Mouse (Mus musculus) kidney, adult 8-10 months (tissue): ENCODE measurements at regions not wholly inside any gene's neighbourhood (a gene's known extent, or its start where the extent isn't known, plus 50 kb on each side); places are given as distances from the start of the nearest gene placed in this dataset.
"Not testable (repeated sequence)": the region's sequence is repeated elsewhere in the genome, so short reads cannot be mapped to it uniquely, and the experiment has no call there.

Experiments
- DNase-seq, 2 experiments: peaks; one replicate each; pipeline ENCODE4 v3.0.0; 2022

DNA sequence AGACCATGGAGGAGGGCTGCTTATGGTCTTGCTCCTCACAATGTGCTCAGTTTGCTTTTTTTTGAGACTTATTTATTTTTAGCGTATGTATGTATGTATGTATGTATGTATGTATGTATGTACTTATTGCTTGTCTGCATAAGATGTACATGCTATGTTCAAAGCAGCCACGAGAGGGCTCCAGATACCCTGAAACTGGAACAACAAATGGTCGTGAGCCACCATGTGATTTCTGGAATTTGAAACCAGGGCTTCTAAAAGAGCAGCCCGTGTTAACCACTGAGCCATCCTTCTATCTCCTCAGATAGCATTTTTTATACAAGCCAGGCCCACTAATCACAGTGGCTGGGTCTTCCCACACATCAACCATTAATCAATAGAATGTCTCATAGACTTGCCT, 611.2 kb downstream of the 5730507C01Rik start:
- DNase-seq, result no peak

DNA sequence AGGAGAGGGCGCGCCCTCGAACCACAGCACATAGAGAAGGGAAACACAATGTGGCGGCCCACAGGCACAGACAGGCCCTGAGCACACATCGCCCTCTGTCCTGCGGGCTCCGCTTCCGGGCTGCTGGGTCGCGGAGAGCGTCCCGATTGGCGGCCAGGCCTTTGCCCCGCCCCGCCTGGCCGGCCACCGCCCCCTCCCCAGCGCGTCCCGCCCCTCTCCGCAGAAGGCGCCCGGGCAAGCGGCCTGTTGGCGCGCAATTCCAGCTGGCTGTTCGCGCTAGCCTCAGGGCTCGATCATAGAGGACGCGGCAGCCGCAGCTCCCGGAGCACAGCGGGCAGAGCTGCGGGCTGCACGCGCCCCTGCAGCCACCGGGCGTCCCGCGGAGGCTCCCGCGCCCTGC, 661.3 kb downstream of the 5730507C01Rik start:
- DNase-seq, result no peak

DNA sequence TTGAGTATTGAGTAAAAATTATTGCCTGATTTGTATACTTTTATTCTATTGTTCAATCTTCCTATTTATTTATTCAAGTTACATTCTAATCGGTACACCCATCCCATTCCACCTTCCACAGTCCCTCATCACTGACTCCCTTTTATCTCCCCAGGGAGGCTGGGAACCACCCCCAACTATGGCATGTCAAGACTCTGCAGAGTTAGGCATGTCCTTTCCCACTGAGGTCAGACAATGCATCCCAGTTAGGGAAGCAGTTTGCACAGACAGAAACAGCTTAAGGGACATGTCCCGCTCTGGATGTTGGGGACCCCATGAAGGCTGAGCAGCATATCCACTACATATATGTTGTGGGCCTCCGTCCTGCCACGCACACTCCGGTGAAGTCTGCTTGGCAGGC, 678.1 kb downstream of the 5730507C01Rik start:
- DNase-seq, result no peak

DNA sequence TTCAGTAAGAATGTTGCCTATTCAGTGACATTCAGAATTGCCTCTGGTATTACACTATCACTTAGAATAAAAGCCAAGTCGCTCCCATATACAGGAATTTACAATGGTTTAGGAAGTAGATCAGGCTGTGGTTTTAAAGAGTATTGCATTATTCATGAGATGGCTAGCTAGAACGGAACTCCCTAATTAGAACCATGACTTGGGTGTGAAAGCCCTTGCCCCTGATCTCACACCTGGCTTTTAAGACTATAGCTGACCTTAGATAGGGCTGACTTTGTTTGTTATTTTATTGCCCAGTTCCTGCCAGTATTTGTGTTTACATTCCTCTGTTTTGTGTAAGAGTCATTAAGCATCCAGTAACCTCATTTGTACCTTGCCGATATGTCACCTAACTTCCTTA, 678.7 kb downstream of the 5730507C01Rik start:
- DNase-seq, result not testable (repeated sequence)

DNA sequence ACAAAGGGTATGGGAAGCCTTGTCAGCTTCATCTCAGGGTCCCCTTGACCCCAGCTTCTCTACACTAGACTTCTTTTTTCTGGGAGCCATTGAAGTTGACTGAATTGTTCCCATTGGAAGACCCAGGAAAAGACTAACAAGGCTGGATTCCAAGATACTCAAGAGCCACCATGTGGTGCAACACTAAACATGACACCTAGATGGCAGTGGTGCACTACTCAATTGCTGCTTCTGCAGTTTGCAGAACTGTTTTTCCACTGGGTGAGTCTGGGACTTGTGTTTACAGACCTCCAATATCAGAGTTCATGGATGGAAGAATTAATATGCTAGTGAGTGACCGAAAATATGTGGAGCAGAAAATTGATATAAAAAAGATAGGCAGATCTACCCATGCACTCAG, 709.7 kb downstream of the 5730507C01Rik start:
- DNase-seq, result peak in 1 of 2 experiments; percentile 14

DNA sequence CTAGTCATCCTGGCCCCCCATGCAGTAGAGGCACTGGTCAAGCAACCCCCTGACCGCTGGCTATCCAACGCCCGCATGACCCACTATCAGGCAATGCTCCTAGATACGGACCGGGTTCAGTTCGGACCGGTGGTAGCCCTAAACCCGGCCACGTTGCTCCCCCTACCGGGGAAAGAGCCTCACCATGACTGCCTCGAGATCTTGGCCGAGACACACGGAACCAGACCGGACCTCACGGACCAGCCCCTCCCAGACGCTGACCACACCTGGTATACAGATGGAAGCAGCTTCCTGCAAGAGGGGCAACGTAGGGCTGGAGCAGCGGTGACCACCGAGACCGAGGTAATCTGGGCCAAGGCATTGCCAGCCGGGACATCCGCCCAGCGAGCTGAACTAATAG, 707.6 kb upstream of the Gm21863 start:
- peak; percentile 25 to 46 for DNase-seq

DNA sequence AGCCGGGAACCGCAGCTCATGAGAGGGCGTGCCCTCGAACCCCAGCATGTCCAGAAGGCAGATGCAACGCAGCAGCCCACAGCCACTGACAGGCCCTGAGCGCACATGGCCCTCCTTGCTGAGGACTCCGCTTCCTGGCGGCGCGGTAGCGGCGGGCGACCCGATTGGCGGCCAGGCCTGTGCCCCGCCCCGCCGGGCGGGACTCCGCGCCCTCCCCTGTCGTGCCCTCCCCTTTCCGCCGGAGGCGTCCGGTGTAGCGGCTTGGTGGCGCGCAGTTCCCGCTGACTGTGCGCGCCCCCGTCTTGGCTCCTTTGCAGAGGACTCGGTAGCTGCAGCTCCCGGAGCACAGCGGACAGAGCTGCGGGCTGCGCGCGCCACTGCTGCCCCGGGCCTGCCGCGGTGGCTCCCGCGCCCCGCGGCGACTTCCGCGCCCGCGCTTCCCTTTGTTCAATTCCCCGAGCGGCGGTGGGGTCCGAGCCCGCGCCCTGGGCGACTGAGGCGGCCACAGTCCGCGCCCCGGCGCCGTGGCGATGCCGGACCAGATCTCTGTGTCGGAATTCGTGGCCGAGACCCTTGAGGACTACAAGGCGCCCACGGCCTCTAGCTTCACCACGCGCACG, 665.9 kb upstream of the Gm21863 start:
- peak; percentile 39 to 42 for DNase-seq

DNA sequence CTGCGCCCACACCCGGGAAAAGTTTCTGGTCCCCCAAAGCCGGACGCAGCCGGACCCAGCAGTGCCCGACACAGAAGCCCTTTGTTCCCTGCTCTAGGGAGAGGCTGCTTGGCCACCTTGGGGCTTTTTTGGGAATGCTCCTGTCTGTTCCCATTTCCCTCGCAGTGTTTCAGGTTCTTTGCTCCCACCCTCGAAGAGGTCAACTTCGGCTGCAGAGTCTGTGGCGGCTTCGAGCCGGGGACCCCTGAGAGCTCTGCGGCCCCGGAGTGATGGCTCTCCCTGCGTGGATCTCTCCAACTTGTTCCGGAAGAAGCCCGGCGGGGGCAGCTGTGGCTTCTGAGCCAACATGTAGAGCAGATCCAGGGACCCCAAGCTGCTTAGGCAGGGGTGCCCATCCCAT, 665.3 kb upstream of the Gm21863 start:
- DNase-seq, result not testable (repeated sequence)

DNA sequence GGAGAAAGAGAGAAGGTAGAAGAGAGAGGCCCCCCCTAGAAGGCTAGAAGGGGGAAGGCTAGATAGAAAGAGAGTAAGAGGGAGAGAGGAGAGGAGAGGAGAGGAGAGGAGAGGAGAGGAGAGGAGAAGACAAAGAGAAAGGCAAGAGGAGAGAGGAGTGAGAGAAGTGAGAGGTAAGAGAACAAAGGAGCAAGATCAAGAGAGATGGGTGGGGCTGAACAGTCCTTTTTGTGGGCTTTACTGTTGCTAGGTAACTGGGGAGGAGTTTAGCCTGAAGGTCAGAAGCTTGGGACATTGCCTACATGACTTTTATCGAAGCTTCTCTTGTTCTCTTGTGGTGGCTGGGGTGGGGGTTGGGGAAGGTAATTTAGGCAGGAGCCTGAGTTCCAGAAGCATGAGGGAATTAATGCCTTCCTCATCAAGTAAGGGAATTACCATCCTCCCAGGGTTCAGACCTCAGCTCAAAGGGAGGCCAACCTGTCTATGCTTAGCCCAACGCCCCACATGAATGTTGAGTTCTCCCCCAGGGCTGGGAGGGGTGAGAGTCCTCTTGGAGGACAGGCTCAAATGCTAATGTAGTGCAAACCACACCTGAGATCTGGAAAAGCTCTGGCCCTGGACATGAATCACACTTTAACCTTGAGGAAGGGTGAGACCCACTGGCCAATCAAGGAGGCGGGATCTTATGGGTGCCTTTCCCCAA, 662.1 kb upstream of the Gm21863 start:
- not testable (repeated sequence) for DNase-seq
